Mouse (Mus musculus) kidney, adult 2 months (tissue): ENCODE data around the gene Ptk7. TPM values are rescaled to one million over a fixed set of nuclear protein-coding genes. Genes with fewer than 3 reads are reported as not detected.

Experiments used
- DNase-seq: peaks from one replicate; pipeline ENCODE4 v3.0.0; 2021
- H3K27ac ChIP-seq: fragments of 200-500 bp; 2 replicates; pipeline ENCODE4 v1.5.1; 2012; ENCODE audit warnings: low read depth, low read length, control low read depth, inconsistent platforms; ENCODE audit not compliant: insufficient read depth
- H3K27me3 ChIP-seq: fragments of 200-500 bp; replicated peaks from 2 replicates; pipeline ENCODE4 v1.6.1; 2012; ENCODE audit warnings: mild to moderate bottlenecking, moderate library complexity, low read length, inconsistent platforms; ENCODE audit not compliant: control insufficient read depth, insufficient read depth
- H3K36me3 ChIP-seq: fragments of 200-500 bp; 2 replicates; pipeline ENCODE4 v1.6.1; 2012; ENCODE audit warnings: mild to moderate bottlenecking, moderate library complexity, low read length, inconsistent platforms; ENCODE audit not compliant: control insufficient read depth, insufficient read depth
- H3K4me1 ChIP-seq: fragments of 200-500 bp; 2 replicates; pipeline ENCODE4 v1.6.1; 2011; ENCODE audit warnings: low read length; ENCODE audit not compliant: control insufficient read depth, insufficient read depth
- H3K4me3 ChIP-seq: fragments of 200-500 bp; 2 replicates; pipeline ENCODE4 v1.5.1; 2011; ENCODE audit warnings: mild to moderate bottlenecking, low read depth, low read length, control low read depth; ENCODE audit not compliant: insufficient read depth
- CTCF ChIP-seq: fragments of 200-500 bp; conservative IDR thresholded peaks from 2 replicates; pipeline ENCODE4 v1.5.1; 2011; ENCODE audit warnings: low read depth, mild to moderate bottlenecking, control low read depth, low read length, moderate library complexity, mixed read lengths; ENCODE audit not compliant: insufficient read depth, insufficient read length
- POLR2A ChIP-seq: fragments of 200-500 bp; IDR thresholded peaks from one replicate; pipeline ENCODE4 v1.6.1; 2011; ENCODE audit warnings: low read depth, low read length, control low read depth
- WGBS: fragments of 180-500 bp; shearing (Covaris S2); methylation state at CpG from one replicate; pipeline ENCODE4 v1.1.7; 2018; 5-methylcytosine and 5-hydroxymethylcytosine counted together
- polyA plus RNA-seq: library from polyadenylated mRNA; depleted of rRNA; stranded (reverse); fragments of >200 nt; gene quantifications from 2 replicates; pipeline ENCODE4 v1.2.3, GENCODE M21; 2012

The Ptk7 gene
- polyA plus RNA-seq, 1 experiment: 9.4 TPM

- no peak for DNase-seq
- no peaks in the 10 kb centered on the region for H3K27me3 ChIP-seq
- H3K27ac ChIP-seq: no peak overlapping the region
- no peak overlapping the region for H3K4me3 ChIP-seq
- 89% methylated on average over 6 of the region's 6 CpGs for WGBS
- TF ChIP-seq CTCF: no peak
- no peak for TF ChIP-seq POLR2A
- H3K4me1 ChIP-seq: peaks cover 12% of the 10 kb centered on the region
- no peaks in the 10 kb centered on the region for H3K36me3 ChIP-seq
Observed at GRCm38 (mm10) chr17:46551369-46551768, 77.9 kb downstream of the Ptk7 start.

DNA sequence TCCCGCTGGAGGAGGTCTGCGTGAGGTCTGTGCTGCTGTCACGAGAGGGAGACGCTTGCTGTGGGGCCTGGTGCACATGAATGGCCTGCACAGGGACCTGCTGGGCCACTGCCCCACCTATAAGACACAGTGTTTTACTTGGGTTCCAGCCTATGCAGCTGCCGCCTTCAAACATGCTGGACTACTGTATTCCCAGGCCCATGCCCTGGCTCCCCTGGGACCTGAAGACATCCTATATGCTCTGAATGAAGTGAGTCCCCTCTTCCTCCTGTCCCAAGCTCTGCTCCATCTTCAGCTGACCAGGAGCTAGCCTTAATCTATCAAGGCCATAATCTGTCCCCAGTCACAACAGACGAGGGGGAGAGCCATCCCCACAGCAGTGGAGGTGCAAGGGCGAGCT is 78.4 kb downstream of the Ptk7 start:
- H3K27me3 ChIP-seq: no peaks in the 10 kb centered on the region
- H3K27ac ChIP-seq: no peak overlapping the region
- no peaks in the 10 kb centered on the region for H3K36me3 ChIP-seq
- H3K4me3 ChIP-seq: no peak overlapping the region
- H3K4me1 ChIP-seq: peaks cover 12% of the 10 kb centered on the region
- TF ChIP-seq CTCF (no peak), POLR2A (no peak)
- WGBS: 90% methylated on average over 7 of the region's 7 CpGs
- DNase-seq: no peak

GRCm38 (mm10) chr17:46549642-46550041 is 79.7 kb downstream of the Ptk7 start:
- no peaks in the 10 kb centered on the region for H3K27me3 ChIP-seq
- WGBS: 84% methylated on average over 9 of the region's 9 CpGs
- no peak overlapping the region for H3K27ac ChIP-seq
- H3K4me1 ChIP-seq: peaks cover 12% of the 10 kb centered on the region
- no peaks in the 10 kb centered on the region for H3K36me3 ChIP-seq
- no peak overlapping the region for H3K4me3 ChIP-seq
- TF ChIP-seq POLR2A: no peak
- no peak for TF ChIP-seq CTCF
- DNase-seq: no peak

GRCm38 (mm10) chr17:46549193-46549592 is 80.1 kb downstream of the Ptk7 start:
- Histone ChIP-seq H3K27ac (no peak overlapping the region), H3K4me3 (no peak overlapping the region), H3K4me1 (peaks cover 9% of the 10 kb centered on the region), H3K36me3 (no peaks in the 10 kb centered on the region), H3K27me3 (no peaks in the 10 kb centered on the region)
- TF ChIP-seq CTCF (peak; percentile 64; the same call in 1 of the 2 replicates), POLR2A (no peak)
- WGBS: 30% methylated on average over 8 of the region's 8 CpGs
- DNase-seq: peak; percentile 89

GRCm38 (mm10) chr17:46548741-46549140 is 80.6 kb downstream of the Ptk7 start:
- 45% methylated on average over 11 of the region's 11 CpGs for WGBS
- H3K27ac ChIP-seq: no peak overlapping the region
- no peaks in the 10 kb centered on the region for H3K27me3 ChIP-seq
- H3K36me3 ChIP-seq: no peaks in the 10 kb centered on the region
- peak; percentile 74 for DNase-seq
- H3K4me3 ChIP-seq: no peak overlapping the region
- no peak for TF ChIP-seq POLR2A
- peaks cover 5% of the 10 kb centered on the region for H3K4me1 ChIP-seq

DNA sequence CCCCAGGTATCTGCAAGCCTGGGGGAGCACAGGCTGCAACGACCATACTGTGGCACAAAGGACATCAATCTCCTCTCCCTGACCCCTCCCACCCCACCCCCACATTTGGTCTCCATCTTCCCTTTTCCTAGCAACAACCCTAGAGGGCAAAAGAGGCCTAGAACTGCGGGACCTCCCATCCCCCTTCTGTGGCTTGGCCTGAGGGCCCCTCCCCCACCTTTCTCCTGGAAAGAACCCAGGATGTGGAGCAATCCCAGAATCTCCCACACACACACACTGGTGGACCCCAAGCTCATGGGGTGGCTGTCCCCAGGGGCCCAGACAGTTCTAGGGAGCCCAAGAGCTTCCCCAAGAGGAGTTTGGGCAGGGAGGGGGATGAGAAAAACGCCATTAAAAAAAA is 81.4 kb downstream of the Ptk7 start:
- WGBS: 39% methylated on average over 3 of the region's 3 CpGs
- no peak for TF ChIP-seq CTCF
- TF ChIP-seq POLR2A: no peak
- DNase-seq: no peak

DNA sequence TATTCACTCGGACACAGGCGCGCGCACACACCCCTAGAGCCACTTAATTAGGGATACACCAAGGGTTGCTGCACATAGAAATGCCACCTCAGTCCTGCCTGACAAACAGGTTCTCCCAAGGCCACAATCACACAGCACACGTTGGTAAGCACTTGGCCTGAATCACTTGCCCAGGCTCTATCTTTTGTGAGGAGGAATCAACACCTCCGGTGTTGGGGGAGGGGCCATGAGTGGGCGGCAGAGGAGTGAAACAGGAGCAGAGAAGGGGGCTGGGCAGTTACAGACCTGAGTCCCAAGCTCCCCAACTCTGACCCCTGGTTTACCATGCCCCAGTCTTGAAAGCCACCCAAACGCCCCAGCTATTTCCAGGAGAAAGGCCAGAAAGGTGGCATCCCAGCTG is 82.3 kb downstream of the Ptk7 start:
- no peaks in the 10 kb centered on the region; the same call in 1 of the 2 replicates for H3K4me1 ChIP-seq
- H3K36me3 ChIP-seq: no peaks in the 10 kb centered on the region
- 47% methylated on average over 8 of the region's 8 CpGs for WGBS
- no peaks in the 10 kb centered on the region for H3K27me3 ChIP-seq
- no peak overlapping the region for H3K4me3 ChIP-seq
- no peak overlapping the region for H3K27ac ChIP-seq
- no peak for DNase-seq
- TF ChIP-seq POLR2A (no peak), CTCF (no peak)

More for the DNA sequence above, 81.4 kb downstream of the Ptk7 start:
- Histone ChIP-seq H3K27me3 (no peaks in the 10 kb centered on the region), H3K4me1 (no peaks in the 10 kb centered on the region; the same call in 1 of the 2 replicates), H3K36me3 (no peaks in the 10 kb centered on the region), H3K4me3 (no peak overlapping the region), H3K27ac (no peak overlapping the region)
